Mouse (Mus musculus) liver, adult 2 months (tissue): ENCODE data around the gene Ctsg.

ENCODE experiments used
- CTCF ChIP-seq: fragments of 200-500 bp; IDR thresholded peaks from 2 replicates; pipeline ENCODE4 v1.5.1; 2011; ENCODE audit warnings: low read depth, low read length, control low read depth
- POLR2A ChIP-seq: fragments of 200-500 bp; IDR thresholded peaks from 2 replicates; pipeline ENCODE4 v1.6.1; 2011; ENCODE audit warnings: low read length, control low read depth; ENCODE audit not compliant: insufficient read depth; ENCODE audit errors: extremely low read depth

GRCm38 (mm10) chr14:56120525-56120924 is 18.2 kb upstream of the Ctsg start, which contains the start of gene Gzme:
- TF ChIP-seq POLR2A (no peak), CTCF (no peak)
